Mouse (Mus musculus): ENCODE measurements at regions not wholly inside any gene's neighbourhood (a gene's known extent, or its start where the extent isn't known, plus 50 kb on each side); places are given as distances from the start of the nearest gene placed in this dataset.

DNA sequence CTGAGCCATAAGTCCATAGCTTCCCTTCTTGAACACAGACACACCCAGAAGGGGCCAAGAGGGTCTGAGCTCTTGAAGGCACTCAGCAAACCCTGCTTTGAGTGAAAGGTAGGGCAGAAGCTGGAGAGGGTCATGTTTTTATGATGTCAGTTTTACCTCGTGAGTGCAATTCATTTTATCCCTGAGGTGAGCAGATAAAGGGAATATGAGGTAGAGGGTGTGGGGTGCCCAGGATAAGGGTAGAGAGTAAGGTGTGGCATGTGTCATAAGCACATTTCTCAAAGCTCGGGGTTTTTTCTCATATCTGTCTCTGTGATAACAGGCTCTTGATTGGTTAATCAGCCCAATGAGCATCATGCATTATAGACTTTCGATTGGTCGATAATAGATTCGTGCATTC, 520.3 kb downstream of the Med13l start:
- no peak overlapping the region for H3K4me3 ChIP-seq
- H3K9ac ChIP-seq: no peak overlapping the region
- no peaks in the 10 kb centered on the region for H3K36me3 ChIP-seq
- no peaks in the 10 kb centered on the region for H3K9me3 ChIP-seq
- H3K27me3 ChIP-seq: peaks cover 40% of the 10 kb centered on the region
- H3K27ac ChIP-seq: no peak overlapping the region
- H3K4me2 ChIP-seq (replicated peaks): no peak overlapping the region
- H3K4me1 ChIP-seq: peaks cover 7% of the 10 kb centered on the region
- 94% methylated on average over 5 of the region's 5 CpGs for WGBS
- ATAC-seq (ENCODE audit: low FRiP score, low read depth): no peak

DNA sequence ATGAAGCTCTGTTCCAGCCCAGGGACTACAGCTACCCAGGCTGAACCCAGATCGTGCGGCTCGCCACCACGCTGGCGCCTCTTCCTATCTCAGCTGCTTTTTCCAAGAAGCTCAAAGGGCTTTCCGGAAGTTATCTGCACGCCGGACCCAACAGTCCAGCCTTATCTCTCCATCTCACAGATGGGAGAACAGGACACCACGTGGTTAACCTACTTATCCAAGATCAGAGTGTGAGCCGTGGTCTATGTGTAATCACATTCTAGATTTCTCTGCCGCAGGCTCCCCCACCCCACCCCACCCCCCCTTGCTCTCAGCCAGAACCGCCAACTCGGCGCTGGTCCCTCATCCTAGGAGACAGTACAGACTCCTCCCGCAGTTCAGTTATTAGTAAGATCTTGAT, 522.4 kb downstream of the Med13l start:
- Histone ChIP-seq H3K4me2 (replicated peaks) (no peak overlapping the region), H3K36me3 (no peaks in the 10 kb centered on the region), H3K4me1 (peaks cover 20% of the 10 kb centered on the region), H3K9me3 (no peaks in the 10 kb centered on the region), H3K27ac (no peak overlapping the region), H3K4me3 (no peak overlapping the region), H3K9ac (no peak overlapping the region), H3K27me3 (peaks cover 59% of the 10 kb centered on the region)
- ATAC-seq (ENCODE audit: low FRiP score, low read depth): no peak
- WGBS: 54% methylated on average over 15 of the region's 15 CpGs

DNA sequence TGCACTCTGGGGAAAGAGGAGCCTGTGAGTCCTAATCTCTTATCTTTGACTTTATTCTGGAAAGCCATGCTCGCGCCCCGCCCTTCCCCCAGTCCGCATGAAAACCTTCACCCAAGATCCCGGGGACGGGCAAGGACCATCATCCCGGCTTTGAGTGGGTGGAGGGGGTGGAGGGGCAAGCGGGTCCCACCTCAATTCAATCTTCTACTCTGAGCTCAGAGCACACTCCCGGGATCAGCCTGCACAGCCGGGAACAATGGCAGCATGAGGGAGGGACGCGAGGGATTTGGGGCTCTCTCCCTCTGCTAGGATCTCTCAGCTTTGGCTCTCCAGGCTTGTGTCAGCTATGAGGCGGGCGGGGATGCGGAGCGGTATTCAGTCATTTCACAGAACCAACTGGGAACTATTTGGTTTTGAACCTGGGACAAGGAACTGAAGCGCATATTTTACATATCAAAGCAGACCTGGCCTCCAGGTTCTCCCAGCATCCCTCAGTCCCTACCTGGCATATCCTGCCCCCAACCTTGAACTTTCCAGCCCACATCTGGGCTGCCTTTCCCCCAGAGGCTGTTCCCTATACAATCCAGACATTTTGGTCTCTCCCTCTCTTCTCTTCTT, 537.2 kb downstream of the Med13l start:
- no peaks in the 10 kb centered on the region for H3K9me3 ChIP-seq
- 3% methylated on average over 17 of the region's 17 CpGs for WGBS
- no peak overlapping the region for H3K27ac ChIP-seq
- H3K36me3 ChIP-seq: no peaks in the 10 kb centered on the region
- no peak overlapping the region for H3K9ac ChIP-seq
- no peaks in the 10 kb centered on the region for H3K4me1 ChIP-seq
- no peak for ATAC-seq (ENCODE audit: low FRiP score, low read depth)
- peak overlapping the region; percentile 26 for H3K4me3 ChIP-seq
- H3K27me3 ChIP-seq: peaks cover 61% of the 10 kb centered on the region
- peak overlapping the region; percentile 56 for H3K4me2 ChIP-seq (replicated peaks)

DNA sequence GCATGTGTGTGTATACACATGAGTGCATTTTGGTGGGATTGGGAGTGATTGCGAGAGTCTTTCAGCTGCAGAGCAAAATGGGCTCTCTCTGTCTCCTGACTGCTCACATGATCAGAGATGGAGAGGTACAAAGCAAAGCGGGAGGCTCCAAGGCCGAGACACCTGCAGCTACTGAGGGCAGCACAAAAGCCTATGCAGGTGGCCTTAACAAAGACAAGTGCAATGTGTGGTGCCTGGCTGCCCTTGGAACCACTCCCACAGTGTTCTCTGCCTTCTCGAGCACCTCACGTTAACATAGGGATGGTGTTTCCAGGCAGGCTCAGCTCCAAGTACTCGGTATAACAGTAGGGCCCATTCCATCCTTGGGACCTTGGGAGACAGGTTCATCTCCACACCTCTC, 539.3 kb downstream of the Med13l start:
- Histone ChIP-seq H3K4me3 (no peak overlapping the region), H3K9ac (no peak overlapping the region), H3K9me3 (no peaks in the 10 kb centered on the region), H3K4me1 (no peaks in the 10 kb centered on the region), H3K4me2 (replicated peaks) (no peak overlapping the region), H3K27me3 (peaks cover 43% of the 10 kb centered on the region), H3K36me3 (no peaks in the 10 kb centered on the region), H3K27ac (no peak overlapping the region)
- 76% methylated on average over 6 of the region's 6 CpGs for WGBS
- ATAC-seq (ENCODE audit: low FRiP score, low read depth): no peak

DNA sequence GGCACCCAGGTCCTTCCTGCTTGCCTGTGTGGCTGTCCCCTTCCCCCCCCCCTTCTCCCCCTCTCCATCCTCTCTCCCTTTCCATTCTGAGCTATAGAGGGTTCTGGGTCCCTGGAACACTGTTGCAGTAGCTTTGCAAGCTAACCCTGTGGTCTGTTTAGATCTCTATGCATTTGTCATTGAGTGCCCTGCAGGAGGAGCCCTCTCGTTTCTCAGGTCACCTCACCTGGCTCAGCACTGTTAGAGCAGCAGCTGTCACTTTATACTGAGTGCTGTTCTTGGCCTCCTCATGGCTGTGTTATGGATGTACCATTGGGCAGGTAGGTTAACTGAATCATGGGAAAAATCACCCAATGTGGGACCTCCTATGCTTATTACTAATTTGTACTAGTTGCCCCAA, 543.0 kb downstream of the Med13l start:
- Histone ChIP-seq H3K36me3 (no peaks in the 10 kb centered on the region), H3K9ac (no peak overlapping the region), H3K9me3 (no peaks in the 10 kb centered on the region), H3K4me2 (replicated peaks) (no peak overlapping the region), H3K4me3 (no peak overlapping the region), H3K27ac (no peak overlapping the region), H3K4me1 (no peaks in the 10 kb centered on the region), H3K27me3 (peaks cover 11% of the 10 kb centered on the region)
- 50% methylated on average over 1 of the region's 1 CpGs for WGBS
- ATAC-seq (ENCODE audit: low FRiP score, low read depth): no peak

DNA sequence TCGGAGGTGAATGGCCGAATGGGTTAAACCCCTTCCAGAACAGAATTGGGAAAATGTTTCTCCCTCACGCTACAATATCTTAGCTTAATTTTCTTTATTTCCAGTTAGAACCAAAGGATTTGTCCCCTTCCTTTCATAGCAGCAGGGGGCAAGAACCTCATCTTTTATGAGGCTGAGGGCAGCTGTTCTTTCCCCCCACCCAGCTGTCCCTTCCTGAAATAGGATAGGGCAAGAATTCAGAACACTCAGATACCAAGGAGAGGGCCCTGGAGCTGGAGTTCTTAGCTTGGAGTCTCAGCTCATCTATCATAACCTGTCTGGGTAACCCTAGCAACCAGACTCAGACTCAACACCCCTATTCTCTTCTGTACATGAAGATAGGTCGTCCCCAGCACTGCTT, 547.4 kb downstream of the Med13l start:
- Histone ChIP-seq H3K27me3 (0 out of 2 replicates have a peak, but pooled peaks cover 3% of the 10 kb centered on the region), H3K9me3 (no peaks in the 10 kb centered on the region), H3K4me1 (no peaks in the 10 kb centered on the region), H3K4me2 (replicated peaks) (no peak overlapping the region), H3K36me3 (no peaks in the 10 kb centered on the region), H3K4me3 (no peak overlapping the region), H3K27ac (no peak overlapping the region), H3K9ac (no peak overlapping the region)
- no peak for ATAC-seq (ENCODE audit: low FRiP score, low read depth)
- WGBS: 70% methylated on average over 4 of the region's 4 CpGs

DNA sequence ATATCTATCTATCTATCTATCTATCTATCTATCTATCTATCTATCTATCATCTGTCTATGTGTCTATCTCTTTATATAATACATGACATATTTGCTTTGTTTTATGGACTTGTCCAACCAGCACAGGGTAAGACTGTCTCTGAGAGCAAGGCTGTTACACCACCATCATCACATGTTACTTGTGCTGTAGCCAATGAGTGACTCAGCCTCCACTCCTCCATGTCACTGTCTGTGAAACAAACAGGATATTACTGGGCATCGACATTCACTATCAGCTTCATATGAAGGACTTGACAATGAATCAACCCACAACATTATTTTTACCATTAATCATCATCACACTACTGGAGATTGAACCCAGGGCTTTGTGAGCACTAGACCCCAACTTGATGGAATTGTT, 549.0 kb downstream of the Med13l start:
- Histone ChIP-seq H3K27me3 (0 out of 2 replicates have a peak, but pooled peaks cover 3% of the 10 kb centered on the region), H3K9me3 (no peaks in the 10 kb centered on the region), H3K4me2 (replicated peaks) (no peak overlapping the region), H3K36me3 (no peaks in the 10 kb centered on the region), H3K27ac (no peak overlapping the region), H3K4me3 (no peak overlapping the region), H3K9ac (no peak overlapping the region), H3K4me1 (no peaks in the 10 kb centered on the region)
- ATAC-seq (ENCODE audit: low FRiP score, low read depth): no peak
- 85% methylated on average over 1 of the region's 1 CpGs for WGBS

DNA sequence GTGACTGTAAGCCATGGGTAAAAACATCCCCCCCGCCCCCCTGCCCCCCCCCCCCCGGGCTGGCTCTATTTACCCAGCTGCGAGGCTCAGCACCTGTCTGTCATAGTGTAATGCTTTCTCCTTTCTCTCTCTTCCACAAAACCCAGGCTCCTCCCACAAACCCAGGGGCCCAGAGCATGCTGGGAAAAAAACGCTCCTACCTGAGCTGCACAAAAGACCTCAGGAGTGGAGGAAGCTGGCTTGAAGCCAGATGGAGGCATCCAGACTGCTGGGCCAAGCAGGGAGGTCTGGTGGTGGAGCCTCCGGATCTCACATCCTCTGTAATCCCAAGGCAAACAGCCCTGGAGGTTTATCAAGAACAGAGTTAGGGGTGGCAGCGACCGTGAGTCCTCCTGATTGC, 553.6 kb downstream of the Med13l start:
- no peaks in the 10 kb centered on the region for H3K4me1 ChIP-seq
- H3K27ac ChIP-seq: no peak overlapping the region
- H3K27me3 ChIP-seq: 0 out of 2 replicates have a peak, but pooled peaks cover 3% of the 10 kb centered on the region
- H3K9me3 ChIP-seq: no peaks in the 10 kb centered on the region
- no peak overlapping the region for H3K4me2 ChIP-seq (replicated peaks)
- H3K36me3 ChIP-seq: no peaks in the 10 kb centered on the region
- no peak for ATAC-seq (ENCODE audit: low FRiP score, low read depth)
- WGBS: 64% methylated on average over 7 of the region's 7 CpGs
- no peak overlapping the region for H3K4me3 ChIP-seq
- H3K9ac ChIP-seq: no peak overlapping the region

DNA sequence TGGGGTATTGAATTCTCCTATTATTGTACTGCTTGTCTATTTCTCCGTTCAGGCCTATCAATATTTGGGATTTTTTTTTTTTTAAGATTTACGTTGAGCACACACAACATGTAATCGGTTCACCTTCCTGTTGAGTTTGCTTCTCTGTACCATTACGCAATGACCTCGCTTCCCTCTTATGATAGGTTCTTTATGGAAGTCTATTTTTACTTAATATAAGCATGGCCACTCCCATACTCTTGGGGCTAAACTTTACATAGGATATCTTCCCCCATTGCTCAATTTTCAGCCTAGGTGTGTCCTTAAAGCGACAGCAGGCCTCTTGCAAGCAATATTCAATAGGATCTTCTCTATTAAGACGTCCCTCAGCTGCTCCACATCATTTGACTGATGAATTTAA, 544.7 kb upstream of the Tbx3 start:
- WGBS: 90% methylated on average over 7 of the region's 7 CpGs
- ATAC-seq (ENCODE audit: low FRiP score, low read depth): no peak
- no peaks in the 10 kb centered on the region for H3K4me1 ChIP-seq

DNA sequence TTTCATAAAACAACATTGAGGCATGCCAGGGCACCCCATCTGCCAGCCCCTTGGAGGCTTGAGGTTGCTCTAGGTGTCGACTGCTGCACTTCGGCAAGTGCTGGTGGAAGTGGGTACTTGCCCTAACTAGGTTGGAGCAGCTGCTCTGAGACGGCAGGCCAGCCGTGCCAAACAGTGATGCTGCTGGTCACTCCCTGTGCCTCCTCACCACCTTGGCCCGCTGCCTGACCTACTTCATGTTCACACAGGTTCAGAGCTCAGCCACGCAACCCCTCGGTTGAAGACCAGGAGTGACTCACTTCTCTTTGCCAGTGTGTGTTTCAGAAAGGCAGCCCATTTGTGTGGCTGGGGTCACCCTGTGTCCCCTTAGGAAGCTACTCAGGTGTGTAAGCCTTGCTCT, 540.3 kb upstream of the Tbx3 start:
- no peaks in the 10 kb centered on the region for H3K9me3 ChIP-seq
- H3K4me1 ChIP-seq: 0 out of 2 replicates have a peak, but pooled peaks cover 6% of the 10 kb centered on the region
- H3K27ac ChIP-seq: no peak overlapping the region
- no peaks in the 10 kb centered on the region for H3K36me3 ChIP-seq
- no peak overlapping the region for H3K4me2 ChIP-seq (replicated peaks)
- H3K4me3 ChIP-seq: no peak overlapping the region
- no peak overlapping the region for H3K9ac ChIP-seq
- 93% methylated on average over 7 of the region's 7 CpGs for WGBS
- peaks cover 48% of the 10 kb centered on the region for H3K27me3 ChIP-seq
- ATAC-seq (ENCODE audit: low FRiP score, low read depth): no peak

More for the DNA sequence above, 544.7 kb upstream of the Tbx3 start:
- Histone ChIP-seq H3K27ac (no peak overlapping the region), H3K4me3 (no peak overlapping the region), H3K9ac (no peak overlapping the region), H3K36me3 (no peaks in the 10 kb centered on the region), H3K9me3 (no peaks in the 10 kb centered on the region), H3K4me2 (replicated peaks) (no peak overlapping the region), H3K27me3 (peaks cover 14% of the 10 kb centered on the region)

DNA sequence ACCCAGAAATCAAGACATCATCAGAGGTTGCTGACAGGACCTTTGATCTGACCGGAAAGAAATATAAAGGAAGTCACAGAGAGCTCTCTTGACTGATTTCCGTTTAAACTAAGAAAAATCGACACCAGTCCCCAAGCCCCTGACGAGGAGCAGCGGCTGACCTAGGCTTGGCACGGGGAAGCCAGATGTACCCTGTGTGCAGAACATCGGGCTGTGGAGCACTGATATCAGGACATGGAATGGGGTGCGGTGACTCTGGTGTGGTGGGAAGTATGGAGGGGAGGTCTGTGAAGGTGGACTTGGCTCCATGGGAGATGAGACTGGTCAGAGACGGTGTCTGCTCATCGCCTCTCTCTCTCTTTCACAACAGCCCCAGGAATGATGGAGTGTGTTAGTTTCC, 539.0 kb upstream of the Tbx3 start:
- no peak for ATAC-seq (ENCODE audit: low FRiP score, low read depth)
- no peak overlapping the region for H3K4me3 ChIP-seq
- 42% methylated on average over 10 of the region's 10 CpGs for WGBS
- no peak overlapping the region for H3K4me2 ChIP-seq (replicated peaks)
- peaks cover 58% of the 10 kb centered on the region for H3K27me3 ChIP-seq
- no peak overlapping the region for H3K9ac ChIP-seq
- H3K9me3 ChIP-seq: no peaks in the 10 kb centered on the region
- 0 out of 2 replicates have a peak, but pooled peaks cover 10% of the 10 kb centered on the region for H3K4me1 ChIP-seq
- no peaks in the 10 kb centered on the region for H3K36me3 ChIP-seq
- H3K27ac ChIP-seq: no peak overlapping the region

DNA sequence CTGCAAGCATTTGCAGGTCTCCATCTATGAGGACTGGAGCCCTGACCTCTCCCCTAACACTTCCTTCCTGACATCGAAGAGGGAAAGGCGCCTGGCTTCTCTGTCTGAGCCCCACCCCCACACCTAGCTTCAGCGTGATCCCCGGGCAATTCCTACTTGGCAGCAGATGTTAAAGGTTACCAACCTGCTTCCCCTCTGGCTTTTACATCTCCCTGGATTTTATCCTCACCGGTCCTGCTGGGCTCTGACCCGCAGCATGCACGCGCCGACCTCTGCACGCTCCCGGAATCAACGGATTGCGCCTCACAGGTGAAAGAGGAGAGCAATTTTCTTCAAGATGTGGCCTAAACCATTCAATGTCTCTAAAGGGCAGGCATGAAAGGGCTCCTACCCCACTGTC, 537.1 kb upstream of the Tbx3 start:
- no peaks in the 10 kb centered on the region for H3K9me3 ChIP-seq
- no peak overlapping the region for H3K9ac ChIP-seq
- peaks cover 26% of the 10 kb centered on the region for H3K4me1 ChIP-seq
- H3K4me2 ChIP-seq (replicated peaks): no peak overlapping the region
- peaks cover 64% of the 10 kb centered on the region for H3K27me3 ChIP-seq
- H3K36me3 ChIP-seq: no peaks in the 10 kb centered on the region
- ATAC-seq (ENCODE audit: low FRiP score, low read depth): no peak
- 22% methylated on average over 13 of the region's 13 CpGs for WGBS
- H3K4me3 ChIP-seq: no peak overlapping the region
- no peak overlapping the region for H3K27ac ChIP-seq

DNA sequence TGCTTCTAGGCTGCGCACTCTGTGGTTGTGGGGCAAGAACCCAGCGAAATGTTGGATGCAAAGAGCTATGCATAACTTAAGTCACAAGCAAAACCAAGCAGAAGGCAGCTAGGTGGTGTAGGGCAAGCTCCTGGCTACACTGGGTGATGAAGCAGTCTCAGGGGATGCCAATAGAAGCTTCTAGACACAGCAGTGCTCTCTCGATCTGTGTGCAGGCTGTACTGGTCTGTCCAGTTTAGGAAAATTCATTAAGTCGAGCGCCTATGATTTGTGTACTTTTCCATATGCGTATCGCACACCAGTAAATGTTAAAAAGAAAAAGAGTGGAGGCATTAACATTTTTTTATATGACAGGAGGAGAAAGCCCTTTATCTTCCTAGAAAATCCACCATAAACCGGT, 533.6 kb upstream of the Tbx3 start:
- Histone ChIP-seq H3K4me3 (no peak overlapping the region), H3K9ac (no peak overlapping the region), H3K27ac (no peak overlapping the region), H3K4me1 (peaks cover 49% of the 10 kb centered on the region), H3K4me2 (replicated peaks) (peak overlapping the region; percentile 57), H3K9me3 (no peaks in the 10 kb centered on the region), H3K27me3 (peaks cover 66% of the 10 kb centered on the region), H3K36me3 (no peaks in the 10 kb centered on the region)
- ATAC-seq (ENCODE audit: low FRiP score, low read depth): no peak
- WGBS: 68% methylated on average over 8 of the region's 8 CpGs

Measured in limb, embryonic 13.5 days (tissue).